Mouse (Mus musculus): Measurements from ENCODE around the gene Gpn2. TPM values are rescaled to one million over a fixed set of nuclear protein-coding genes. Genes with fewer than 3 reads are reported as not detected.
A peak's percentile ranks its signal among the peaks of the same experiment; 100 is the strongest.

The Gpn2 gene
- 18.2 and 22.1 TPM in 2 replicates for polyA plus RNA-seq (2016; fragmentation: Nextera tagmentation; extraction: Ambion mirVana)

GRCm38 (mm10) chr4:133584059-133584951, at the start of gene Gpn2:
Gene Gpn2 (plus strand): TSS chr4:133584362.
- Histone ChIP-seq H3K4me3 (peak within 1 kb of the TSS; percentile 99), H3K27me3 (ENCODE audit: insufficient read depth, poor library complexity, severe bottlenecking) (no peaks in the 10 kb centered on the region), H3K9me3 (no peaks in the 10 kb centered on the region), H3K36me3 (peaks cover 66% of the 10 kb centered on the region), H3K27ac (peak within 1 kb of the TSS; percentile 90), H3K4me1 (peaks cover 15% of the 10 kb centered on the region)
- peak; percentile 93 for DNase-seq (ENCODE audit: low spot score)
- 2% methylated on average over 65 of the region's 65 CpGs for WGBS

GRCm38 (mm10) chr4:133536081-133536480, 48.1 kb upstream of the Gpn2 start:
- H3K4me3 ChIP-seq, result no peak overlapping the region
- H3K36me3 ChIP-seq, result peaks cover 99% of the 10 kb centered on the region
- H3K4me1 ChIP-seq, result no peaks in the 10 kb centered on the region
- H3K9me3 ChIP-seq, result no peaks in the 10 kb centered on the region
- H3K27ac ChIP-seq, result no peak overlapping the region
- no peaks in the 10 kb centered on the region for H3K27me3 ChIP-seq (ENCODE audit: insufficient read depth, poor library complexity, severe bottlenecking)
- 87% methylated on average over 3 of the region's 3 CpGs for WGBS
- no peak for DNase-seq (ENCODE audit: low spot score)

- WGBS, result 90% methylated on average over 5 of the region's 5 CpGs
- H3K9me3 ChIP-seq, result no peaks in the 10 kb centered on the region
- DNase-seq (ENCODE audit: low spot score), result no peak
- no peak overlapping the region for H3K4me3 ChIP-seq
- H3K36me3 ChIP-seq, result peaks cover 99% of the 10 kb centered on the region
- H3K4me1 ChIP-seq, result no peaks in the 10 kb centered on the region
- no peaks in the 10 kb centered on the region for H3K27me3 ChIP-seq (ENCODE audit: insufficient read depth, poor library complexity, severe bottlenecking)
- no peak overlapping the region for H3K27ac ChIP-seq
These were observed 47.5 kb upstream of the Gpn2 start for GRCm38 (mm10) chr4:133536652-133537051.

- peaks cover 18% of the 10 kb centered on the region for H3K4me1 ChIP-seq
- peak within 1 kb of the TSS; percentile 98 for H3K4me3 ChIP-seq
- under 1% methylated on average over 76 of the region's 77 CpGs for WGBS
- peaks cover 31% of the 10 kb centered on the region for H3K36me3 ChIP-seq
- H3K27ac ChIP-seq, result peak within 1 kb of the TSS; percentile 94
- no peaks in the 10 kb centered on the region for H3K27me3 ChIP-seq (ENCODE audit: insufficient read depth, poor library complexity, severe bottlenecking)
- peak; percentile 99 for DNase-seq (ENCODE audit: low spot score)
- H3K9me3 ChIP-seq, result no peaks in the 10 kb centered on the region
These were observed 38.6 kb upstream of the Gpn2 start, which contains the start of gene Nudc for GRCm38 (mm10) chr4:133545272-133546231. Gene Nudc (minus strand): TSS chr4:133545996.

GRCm38 (mm10) chr4:133552029-133552428, 32.1 kb upstream of the Gpn2 start:
- no peak for DNase-seq (ENCODE audit: low spot score)
- no peaks in the 10 kb centered on the region for H3K9me3 ChIP-seq
- no peak overlapping the region for H3K4me3 ChIP-seq
- H3K27me3 ChIP-seq (ENCODE audit: insufficient read depth, poor library complexity, severe bottlenecking), result peaks cover 12% of the 10 kb centered on the region; the same call in 1 of the 2 replicates
- H3K36me3 ChIP-seq, result no peaks in the 10 kb centered on the region
- H3K27ac ChIP-seq, result no peak overlapping the region; the same call in 1 of the 2 replicates
- WGBS, result 89% methylated on average over 1 of the region's 1 CpGs
- peaks cover 25% of the 10 kb centered on the region for H3K4me1 ChIP-seq

GRCm38 (mm10) chr4:133552768-133553447, 31.3 kb upstream of the Gpn2 start, which contains the start of gene Nr0b2:
Gene Nr0b2 (plus strand): TSS chr4:133553376.
- Histone ChIP-seq H3K4me1 (peaks cover 31% of the 10 kb centered on the region), H3K4me3 (peak within 1 kb of the TSS; percentile 47), H3K9me3 (no peaks in the 10 kb centered on the region), H3K36me3 (no peaks in the 10 kb centered on the region), H3K27ac (peak within 1 kb of the TSS; percentile 85), H3K27me3 (ENCODE audit: insufficient read depth, poor library complexity, severe bottlenecking) (peaks cover 12% of the 10 kb centered on the region; the same call in 1 of the 2 replicates)
- WGBS, result 48% methylated on average over 10 of the region's 10 CpGs
- no peak for DNase-seq (ENCODE audit: low spot score)

GRCm38 (mm10) chr4:133553448-133554330, 30.5 kb upstream of the Gpn2 start:
- H3K4me1 ChIP-seq, result peaks cover 31% of the 10 kb centered on the region
- H3K27me3 ChIP-seq (ENCODE audit: insufficient read depth, poor library complexity, severe bottlenecking), result peaks cover 12% of the 10 kb centered on the region; the same call in 1 of the 2 replicates
- 62% methylated on average over 19 of the region's 19 CpGs for WGBS
- peak overlapping the region; percentile 85 for H3K27ac ChIP-seq
- peak overlapping the region; percentile 47 for H3K4me3 ChIP-seq
- DNase-seq (ENCODE audit: low spot score), result no peak
- no peaks in the 10 kb centered on the region for H3K36me3 ChIP-seq
- H3K9me3 ChIP-seq, result no peaks in the 10 kb centered on the region

GRCm38 (mm10) chr4:133557041-133557717, 27.0 kb upstream of the Gpn2 start:
- no peaks in the 10 kb centered on the region for H3K9me3 ChIP-seq
- 39% methylated on average over 10 of the region's 10 CpGs for WGBS
- DNase-seq (ENCODE audit: low spot score), result no peak
- no peaks in the 10 kb centered on the region for H3K36me3 ChIP-seq
- H3K4me1 ChIP-seq, result peaks cover 28% of the 10 kb centered on the region
- 0 out of 2 replicates have a peak, but pooled peaks cover under 1% of the 10 kb centered on the region for H3K27me3 ChIP-seq (ENCODE audit: insufficient read depth, poor library complexity, severe bottlenecking)
- no peak overlapping the region for H3K4me3 ChIP-seq
- H3K27ac ChIP-seq, result no peak overlapping the region

- H3K4me3 ChIP-seq, result no peak overlapping the region
- 0 out of 2 replicates have a peak, but pooled peaks cover 6% of the 10 kb centered on the region for H3K4me1 ChIP-seq
- H3K9me3 ChIP-seq, result 0 out of 2 replicates have a peak, but pooled peaks cover 3% of the 10 kb centered on the region
- no peak for DNase-seq (ENCODE audit: low spot score)
- H3K27me3 ChIP-seq (ENCODE audit: insufficient read depth, poor library complexity, severe bottlenecking), result no peaks in the 10 kb centered on the region
- WGBS, result 71% methylated on average over 4 of the region's 4 CpGs
- no peak overlapping the region for H3K27ac ChIP-seq
- no peaks in the 10 kb centered on the region for H3K36me3 ChIP-seq
These were observed 24.3 kb upstream of the Gpn2 start for GRCm38 (mm10) chr4:133559846-133560245.

- Histone ChIP-seq H3K36me3 (no peaks in the 10 kb centered on the region), H3K27ac (no peak overlapping the region), H3K4me1 (0 out of 2 replicates have a peak, but pooled peaks cover 6% of the 10 kb centered on the region), H3K27me3 (ENCODE audit: insufficient read depth, poor library complexity, severe bottlenecking) (no peaks in the 10 kb centered on the region), H3K9me3 (0 out of 2 replicates have a peak, but pooled peaks cover 3% of the 10 kb centered on the region), H3K4me3 (no peak overlapping the region)
- DNase-seq (ENCODE audit: low spot score), result no peak
- WGBS, result 72% methylated on average over 4 of the region's 4 CpGs
These were observed 22.5 kb upstream of the Gpn2 start for GRCm38 (mm10) chr4:133561622-133562021.

- no peak for DNase-seq (ENCODE audit: low spot score)
- Histone ChIP-seq H3K27ac (no peak overlapping the region), H3K4me1 (no peaks in the 10 kb centered on the region), H3K36me3 (no peaks in the 10 kb centered on the region), H3K4me3 (no peak overlapping the region), H3K9me3 (0 out of 2 replicates have a peak, but pooled peaks cover 3% of the 10 kb centered on the region), H3K27me3 (ENCODE audit: insufficient read depth, poor library complexity, severe bottlenecking) (no peaks in the 10 kb centered on the region)
- WGBS, result 75% methylated on average over 11 of the region's 11 CpGs
These were observed 21.0 kb upstream of the Gpn2 start for GRCm38 (mm10) chr4:133563123-133563571.
